Mouse (Mus musculus) intestine, postnatal 0 days (tissue): ENCODE data around the gene Lzic. TPM values are rescaled to one million over a fixed set of nuclear protein-coding genes. Genes with fewer than 3 reads are reported as not detected.
A peak's percentile ranks its signal among the peaks of the same experiment; 100 is the strongest.

ENCODE experiments used
- ATAC-seq: fragments of 200-750 bp; cut with Nextera tagmentation; 2 replicates; pipeline ENCODE4 v1.8.0; 2017; ENCODE audit warnings: mild to moderate bottlenecking, moderate TSS enrichment, moderate library complexity
- H3K27ac ChIP-seq: fragments of 300-500 bp; sonication (generic); 2 replicates; pipeline ENCODE4 v1.5.1; 2014; ENCODE audit warnings: mild to moderate bottlenecking, low read depth, low read length, moderate library complexity
- H3K27me3 ChIP-seq: fragments of 300-500 bp; sonication (generic); replicated peaks from 2 replicates; pipeline ENCODE4 v1.6.1; 2014; ENCODE audit warnings: low read length, mixed read lengths; ENCODE audit not compliant: control insufficient read depth, insufficient read depth
- H3K36me3 ChIP-seq: fragments of 300-500 bp; sonication (generic); 2 replicates; pipeline ENCODE4 v1.6.1; 2014; ENCODE audit warnings: mild to moderate bottlenecking, moderate library complexity; ENCODE audit not compliant: control insufficient read depth, insufficient read depth
- H3K4me1 ChIP-seq: fragments of 300-500 bp; sonication (generic); replicated peaks from 2 replicates; pipeline ENCODE4 v1.6.1; 2014; ENCODE audit warnings: antibody characterized with exemption, low read length, mixed read lengths; ENCODE audit not compliant: control insufficient read depth, insufficient read depth
- H3K4me2 ChIP-seq: fragments of 300-500 bp; sonication (generic); replicated peaks from 2 replicates; pipeline ENCODE4 v1.6.1; 2014; ENCODE audit warnings: low read depth, mild to moderate bottlenecking, moderate library complexity
- H3K4me3 ChIP-seq: fragments of 300-500 bp; sonication (generic); 2 replicates; pipeline ENCODE4 v1.5.1; 2014; ENCODE audit warnings: low read depth, low read length
- H3K9ac ChIP-seq: fragments of 300-500 bp; sonication (generic); 2 replicates; pipeline ENCODE4 v1.6.1; 2014; ENCODE audit warnings: mild to moderate bottlenecking, low read depth, low read length
- H3K9me3 ChIP-seq: fragments of 300-500 bp; sonication (generic); 2 replicates; pipeline ENCODE4 v1.6.1; 2016; ENCODE audit warnings: mixed run types; ENCODE audit not compliant: control insufficient read depth
- CTCF ChIP-seq: sonication (generic); IDR thresholded peaks from 2 replicates; pipeline ENCODE4 v1.5.1; 2016; ENCODE audit warnings: low read depth, mild to moderate bottlenecking, control low read depth, antibody characterized with exemption, moderate library complexity
- WGBS: fragments of 180-500 bp; shearing (Covaris S2); extraction: QIAGEN DNeasy Blood & Tissue Kit; methylation state at CpG from one replicate; pipeline ENCODE4 v1.1.7; 2014; 5-methylcytosine and 5-hydroxymethylcytosine counted together
- microRNA-seq: library from miRNA; unstranded; fragments of <30 nt; microRNA quantifications from one replicate; pipeline ENCODE4, GENCODE M21; 2016
- polyA plus RNA-seq: library from polyadenylated mRNA; unstranded; fragments of >200 nt; fragmentation: Nextera tagmentation; extraction: Ambion mirVana; gene quantifications from 2 replicates; pipeline ENCODE4 v1.2.1, GENCODE M21; 2015

Gene Lzic
- polyA plus RNA-seq, 1 experiment from 2014 or later, result 31.9 TPM

DNA sequence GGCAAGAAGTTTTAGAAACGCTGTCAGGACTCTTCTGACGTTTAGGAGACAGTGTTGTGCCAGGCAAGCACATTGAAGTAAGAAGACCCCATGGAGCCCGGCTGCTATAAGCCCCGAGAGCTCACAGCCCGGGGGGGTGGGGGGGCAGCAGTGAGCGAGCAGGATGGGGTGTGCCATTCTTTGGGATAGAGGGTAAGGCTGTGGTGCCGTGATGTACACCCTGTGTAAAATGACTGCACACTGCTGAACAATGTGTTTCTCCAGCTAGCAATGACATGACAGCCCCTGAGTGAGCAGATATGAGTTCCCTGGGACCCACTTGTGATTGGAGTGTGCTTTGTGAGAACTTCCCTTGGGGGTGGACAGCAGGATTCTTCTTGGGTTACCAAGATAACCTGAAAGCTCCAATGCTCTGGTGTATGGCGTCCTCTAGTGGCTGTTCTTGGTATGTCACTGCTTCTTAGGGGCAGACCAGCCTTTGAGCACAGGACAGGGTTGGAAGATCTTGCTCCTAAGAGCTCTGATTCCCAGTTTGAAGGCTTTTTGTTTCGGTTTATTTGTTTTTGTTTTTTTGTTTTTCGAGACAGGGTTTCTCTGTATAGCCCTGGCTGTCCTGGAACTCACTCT lies 58.0 kb downstream of the Lzic start:
- Histone ChIP-seq H3K27ac (no peak overlapping the region), H3K36me3 (peaks cover 6% of the 10 kb centered on the region), H3K27me3 (no peaks in the 10 kb centered on the region), H3K4me1 (no peaks in the 10 kb centered on the region), H3K9me3 (no peaks in the 10 kb centered on the region), H3K4me2 (no peak overlapping the region), H3K4me3 (no peak overlapping the region), H3K9ac (no peak overlapping the region)
- peak; percentile 99 for TF ChIP-seq CTCF
- ATAC-seq, result no peak; the same call in 1 of the 2 replicates
- whole genome bisulfite sequencing, result 55% methylated on average over 10 of the region's 10 CpGs

- Histone ChIP-seq H3K4me2 (no peak overlapping the region), H3K27ac (no peak overlapping the region), H3K36me3 (peaks cover 6% of the 10 kb centered on the region), H3K4me3 (no peak overlapping the region), H3K9me3 (no peaks in the 10 kb centered on the region), H3K27me3 (no peaks in the 10 kb centered on the region), H3K4me1 (no peaks in the 10 kb centered on the region), H3K9ac (no peak overlapping the region)
- WGBS, result 77% methylated on average over 8 of the region's 8 CpGs
- no peak for ATAC-seq
- no peak for TF ChIP-seq CTCF
Measured at GRCm38 (mm10) chr4:149544892-149545291, 59.9 kb downstream of the Lzic start.

Small RNAs within 50 kb of the gene (microRNA-seq; reads per million reads assigned to microRNA genes)
- gene Mir5616, result not detected

Other genes starting within 250 kb of the Lzic start
- 15.2 and 18.1 TPM in 2 replicates for gene Kif1b, start 177.5 kb upstream of the Lzic start, polyA plus RNA-seq
- 47.2 and 47.6 TPM in 2 replicates for gene Ube4b, start 58.5 kb upstream of the Lzic start, polyA plus RNA-seq
- gene Rbp7, start 30.3 kb upstream of the Lzic start, polyA plus RNA-seq, result 3.8 and 4.0 TPM in 2 replicates
- gene Tmem274, start 7.9 kb upstream of the Lzic start, polyA plus RNA-seq, result not detected in 2 replicates
- gene Nmnat1, start within 50 bp of the Lzic start, polyA plus RNA-seq, result 10.8 and 11.0 TPM in 2 replicates
- 52.8 and 53.5 TPM in 2 replicates for gene Ctnnbip1, start 33.0 kb downstream of the Lzic start, polyA plus RNA-seq
- 34.3 and 34.7 TPM in 2 replicates for gene Clstn1, start 101.2 kb downstream of the Lzic start, polyA plus RNA-seq
- gene Pik3cd, start 217.3 kb downstream of the Lzic start, polyA plus RNA-seq, result 2.5 TPM in 2 replicates